Mouse (Mus musculus) olfactory bulb, adult 2 months (tissue): ENCODE results near the gene Tuba3a.

Experiments
- CTCF ChIP-seq: fragments of 200-500 bp; IDR thresholded peaks from 2 replicates; pipeline ENCODE4 v1.5.1; 2012; ENCODE audit warnings: low read depth, mild to moderate bottlenecking, low read length, moderate library complexity; ENCODE audit not compliant: insufficient read depth
- POLR2A ChIP-seq: fragments of 200-500 bp; IDR thresholded peaks from 2 replicates; pipeline ENCODE4 v1.6.1; 2012; ENCODE audit warnings: mild to moderate bottlenecking, low read depth, low read length, moderate library complexity; ENCODE audit not compliant: insufficient read depth

DNA sequence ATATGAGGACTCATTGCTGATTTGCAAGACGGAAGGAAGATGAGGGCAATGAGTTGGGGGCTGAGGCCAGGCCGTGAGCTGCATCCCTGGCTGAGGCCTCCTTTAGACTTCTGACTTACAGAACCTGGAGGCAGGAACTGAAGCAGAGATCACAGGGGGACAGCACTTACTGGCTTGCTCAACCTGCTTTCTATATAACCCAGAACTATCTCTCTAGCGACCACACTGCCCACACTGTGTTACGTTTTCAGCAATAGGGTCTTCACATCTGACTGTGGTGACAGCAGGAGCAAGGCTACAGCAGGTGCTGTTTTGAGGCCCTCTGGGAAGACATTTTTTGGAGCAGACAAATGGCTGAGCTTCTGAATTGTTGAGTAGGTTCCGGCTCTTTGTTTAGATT, 45.2 kb downstream of the Tuba3a start:
- TF ChIP-seq POLR2A (no peak), CTCF (no peak)
